Mouse (Mus musculus): ENCODE measurements at regions not wholly inside any gene's neighbourhood (a gene's known extent, or its start where the extent isn't known, plus 50 kb on each side); places are given as distances from the start of the nearest gene placed in this dataset.

DNA sequence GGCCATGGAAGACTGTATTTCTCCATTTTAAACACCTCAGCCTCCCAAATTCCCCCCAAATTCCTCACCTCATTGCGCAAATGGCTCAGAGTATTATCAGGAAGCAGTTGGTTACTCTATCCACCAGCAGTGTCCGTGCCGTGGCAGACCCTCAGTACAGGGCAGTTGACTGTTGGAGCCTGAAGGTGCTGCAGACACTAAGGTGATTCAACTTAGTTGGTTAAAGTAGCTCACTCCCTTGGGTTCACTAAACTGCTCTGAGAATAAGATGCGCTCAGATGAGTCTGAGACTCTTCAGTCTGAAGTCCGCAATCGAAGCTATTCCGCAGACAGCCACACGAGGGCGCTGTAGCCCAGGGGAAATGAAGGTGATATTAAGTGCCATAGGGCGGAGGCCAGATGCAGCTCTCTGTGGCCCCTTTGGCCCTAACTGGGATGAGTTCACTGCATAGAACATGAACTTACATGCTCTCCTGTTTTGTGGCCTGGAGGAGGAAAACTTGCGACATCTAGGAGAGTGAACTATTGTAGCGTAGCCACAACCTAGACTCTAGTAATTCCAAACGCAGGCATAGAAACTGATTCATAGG lies 62.9 kb downstream of the Amer3 start:
- peak; percentile 7 for DNase-seq

DNA sequence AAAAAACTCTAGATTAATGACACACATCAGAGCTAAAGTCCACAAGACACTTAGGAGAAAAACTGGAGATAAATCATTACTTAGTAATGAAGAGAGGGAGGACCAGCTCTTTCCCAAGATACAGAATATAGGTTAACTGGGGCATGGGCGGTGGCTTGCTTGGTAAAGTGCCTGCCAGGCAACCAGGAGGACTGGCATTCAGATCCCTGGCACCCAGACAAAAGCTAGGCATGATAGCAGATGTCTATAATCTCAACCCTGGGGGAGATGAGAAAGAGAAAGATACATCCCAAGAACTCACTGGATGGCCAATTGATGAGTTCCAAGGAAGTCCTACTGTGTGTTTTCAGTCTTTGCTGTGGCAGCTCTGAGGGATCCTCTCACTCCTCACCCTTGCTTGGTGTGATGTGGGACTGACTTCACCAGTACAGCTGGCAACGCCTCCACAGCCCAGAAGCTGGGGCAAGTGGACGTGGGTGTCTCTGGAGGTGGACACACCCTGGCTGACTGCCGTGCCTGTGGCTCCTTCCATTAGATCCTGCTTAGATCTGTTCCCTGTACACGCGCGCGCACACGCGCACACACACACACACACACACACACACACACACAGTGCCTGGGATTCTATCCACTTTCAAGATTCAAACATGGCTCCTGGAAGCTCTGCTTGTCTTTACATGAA lies 74.6 kb downstream of the Amer3 start:
- DNase-seq, result peak; percentile 88

DNA sequence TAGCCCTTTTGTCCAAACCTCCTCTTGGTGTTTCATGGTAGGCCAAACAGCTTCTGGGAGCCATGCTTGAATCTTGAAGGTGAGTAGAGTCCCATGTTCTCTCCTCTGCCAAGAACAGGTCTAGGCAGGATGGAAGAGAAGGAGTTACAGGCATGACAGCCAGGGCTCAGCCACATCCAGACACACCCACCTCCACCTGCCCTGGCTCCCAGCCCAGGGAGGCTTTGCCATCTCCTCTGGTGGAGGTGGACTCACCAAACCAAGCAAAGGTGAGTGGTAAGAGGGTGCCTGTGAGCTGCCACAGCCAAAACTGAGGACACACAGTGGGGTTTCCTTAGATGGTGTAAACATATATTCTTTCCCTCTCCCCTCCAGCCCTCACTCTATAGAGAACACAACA lies 78.0 kb downstream of the Amer3 start:
- no peak for DNase-seq

DNA sequence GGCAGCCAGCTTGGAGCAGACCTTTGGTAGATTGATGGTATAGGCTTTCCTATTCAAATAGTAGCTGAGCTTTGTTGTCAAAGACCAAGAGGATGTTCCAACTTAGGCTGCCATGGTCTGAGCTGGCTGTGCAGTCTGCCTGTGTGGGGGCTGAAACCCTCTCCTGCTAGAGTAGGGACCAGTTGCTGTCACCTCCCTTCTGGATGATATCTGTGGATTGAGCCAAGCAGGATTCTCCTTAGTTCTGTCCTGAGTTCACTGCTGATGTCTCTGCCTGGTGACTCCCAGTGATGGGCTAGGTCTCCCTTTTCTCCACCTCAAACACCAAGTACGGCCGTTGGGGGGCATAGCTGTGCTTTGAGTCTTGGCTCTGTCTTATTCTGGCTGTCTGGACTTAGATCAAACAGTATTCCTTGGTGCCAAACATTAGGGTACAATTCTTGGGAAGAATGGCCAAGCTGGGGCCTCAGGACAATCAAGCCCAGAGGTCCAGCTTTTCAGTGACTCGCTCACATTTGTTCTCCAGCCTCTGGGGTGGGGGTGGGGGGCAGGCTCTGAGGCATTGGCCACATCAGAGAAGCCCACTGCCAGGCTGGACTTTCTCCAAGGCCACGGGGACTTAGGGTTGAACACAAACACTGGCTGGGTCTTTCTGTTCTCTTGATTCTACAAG lies 84.6 kb downstream of the Amer3 start:
- peak; percentile 41 for DNase-seq

DNA sequence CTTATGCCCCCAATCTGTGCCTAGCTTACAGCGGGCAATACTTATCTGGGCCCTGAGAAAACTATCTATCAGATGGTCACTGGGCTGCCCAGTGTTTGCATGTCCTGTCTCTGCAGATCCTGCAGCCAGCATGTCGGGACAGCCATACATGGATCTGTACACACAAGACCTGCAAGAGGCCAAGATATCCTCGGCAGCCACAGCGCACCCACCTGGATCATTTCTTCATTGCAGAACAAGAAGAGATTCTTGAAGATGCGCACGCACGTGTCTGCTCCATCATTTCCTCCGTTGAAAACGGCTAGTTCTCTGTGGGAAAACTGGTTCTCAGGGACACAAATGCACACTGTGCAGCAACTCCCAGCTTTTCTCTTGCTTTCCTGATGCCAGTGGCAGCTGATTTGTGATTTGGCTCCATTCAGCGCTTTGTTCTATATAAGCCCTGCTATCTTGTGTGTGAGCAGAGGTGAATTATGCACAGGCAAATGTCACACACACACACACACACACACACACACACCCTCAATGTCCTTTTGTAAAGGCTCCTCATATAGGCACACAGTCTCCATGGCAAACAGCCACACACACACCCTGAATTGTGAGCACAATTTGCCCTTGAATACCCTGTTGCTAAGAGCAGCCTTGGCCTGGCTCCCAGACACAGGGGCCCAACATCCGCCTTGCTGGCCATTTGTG lies 85.5 kb downstream of the Amer3 start:
- peak; percentile 59 for DNase-seq

DNA sequence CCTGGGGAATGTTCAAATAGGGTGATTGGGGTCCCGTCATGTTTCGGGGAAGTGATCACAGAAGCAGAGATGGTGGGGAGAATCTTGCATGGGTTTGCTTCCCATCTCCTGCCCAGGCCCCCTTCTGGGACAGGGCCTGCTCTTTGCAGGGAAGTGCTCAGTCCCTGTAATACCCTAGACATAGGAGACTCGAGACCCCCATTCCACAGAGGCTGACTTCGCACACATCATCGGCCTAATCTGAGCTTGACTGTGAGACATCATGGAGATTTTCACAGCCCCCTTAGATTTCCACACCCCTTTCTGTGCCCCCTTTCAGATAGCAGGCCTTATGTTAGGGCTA lies 86.0 kb downstream of the Amer3 start:
- DNase-seq, result no peak

DNA sequence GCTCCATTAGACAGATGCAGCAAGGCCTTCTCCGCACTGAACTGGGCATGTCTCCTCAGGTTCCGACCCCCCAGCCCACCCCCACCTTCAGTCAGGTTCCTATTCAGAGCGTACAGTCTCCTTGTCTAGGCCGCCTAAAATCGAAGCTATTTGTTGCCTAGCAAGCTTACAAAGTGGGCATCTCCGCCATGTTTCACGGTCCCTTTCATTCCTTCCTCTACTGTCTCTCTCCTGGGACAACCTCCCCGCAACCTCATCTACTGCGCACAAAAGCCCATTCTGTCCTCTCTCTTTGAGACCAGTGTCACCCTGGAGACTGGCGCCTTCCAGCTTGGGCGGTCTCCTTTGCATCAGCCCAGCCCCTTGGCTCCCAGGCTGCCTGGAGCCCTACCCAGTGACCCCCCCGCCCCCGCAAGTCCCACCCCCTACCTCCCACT lies 86.8 kb downstream of the Amer3 start:
- peak; percentile 52 for DNase-seq

DNA sequence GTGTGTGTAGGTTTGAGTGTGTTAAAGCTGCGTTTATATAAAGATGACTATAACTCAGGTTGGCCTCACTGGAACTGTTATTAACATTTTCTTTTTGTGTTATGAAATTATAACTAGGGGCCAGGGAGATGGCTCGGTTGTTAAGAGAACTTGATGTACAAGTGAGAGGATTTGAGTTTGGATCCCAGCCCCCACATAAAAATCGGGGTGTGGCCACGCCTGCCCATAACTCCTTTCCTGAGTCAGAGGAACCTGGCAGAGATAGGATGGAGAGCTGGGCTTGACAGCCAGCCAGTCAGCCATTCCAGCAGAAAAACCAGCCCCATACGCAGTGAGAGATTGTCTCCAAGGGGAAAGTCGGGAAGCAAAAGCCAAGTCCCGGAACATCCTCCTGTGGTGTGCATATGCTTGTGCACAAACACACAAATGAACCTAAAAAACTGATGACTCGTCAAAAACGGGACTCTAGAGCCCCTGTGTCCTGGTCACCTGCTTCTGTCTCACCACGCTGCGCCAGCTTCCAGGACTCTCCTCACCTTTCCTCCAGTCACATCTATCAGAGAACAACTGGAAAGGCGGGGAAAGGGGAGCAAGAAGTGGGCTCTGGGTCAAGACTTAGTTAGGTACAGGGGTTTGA lies 97.8 kb downstream of the Amer3 start:
- no peak for DNase-seq

DNA sequence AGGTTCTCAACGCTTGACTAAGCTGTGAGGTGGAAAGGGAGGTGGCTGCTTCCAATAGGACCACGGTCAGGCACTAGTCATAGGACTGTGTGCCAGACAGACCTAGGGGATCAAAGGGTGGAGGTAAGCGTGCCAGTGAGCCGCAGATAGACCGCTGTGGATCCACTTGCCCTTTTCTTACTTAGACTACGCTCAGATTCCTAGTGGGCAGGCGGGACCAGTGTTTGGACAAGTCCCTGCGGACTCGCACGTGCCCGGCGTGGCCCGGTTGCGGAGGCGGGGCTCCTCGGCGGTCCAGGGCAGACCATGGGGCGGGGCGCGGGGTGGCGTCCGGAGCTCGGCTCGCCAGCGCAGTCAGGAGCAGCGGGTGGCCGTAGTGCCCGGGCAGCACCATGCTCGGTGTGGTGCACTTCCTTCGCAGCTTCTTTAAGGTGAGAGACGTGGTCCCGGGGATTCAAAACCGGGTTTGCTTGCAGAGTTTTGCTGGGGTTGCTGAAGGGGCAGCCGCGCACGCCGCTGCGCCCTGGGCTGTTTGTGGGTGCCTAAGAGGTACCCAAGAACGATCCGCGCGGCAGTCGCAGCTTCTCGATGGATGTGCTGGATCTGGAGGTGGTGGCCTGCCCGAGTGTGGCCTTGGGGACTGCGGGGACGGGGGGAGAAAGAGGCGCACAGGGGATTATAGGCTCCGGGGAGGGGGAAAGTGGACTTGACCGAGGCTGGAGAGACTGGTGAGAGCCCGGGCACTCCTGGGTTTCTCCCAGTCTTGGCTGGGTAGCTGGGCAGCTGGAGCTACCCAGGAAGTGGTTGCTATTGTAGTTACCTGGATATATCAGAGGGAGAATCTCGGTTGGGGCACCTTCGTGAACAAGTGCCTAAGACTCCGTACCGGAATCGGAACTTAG lies 98.6 kb downstream of the Amer3 start:
- DNase-seq, result no peak

DNA sequence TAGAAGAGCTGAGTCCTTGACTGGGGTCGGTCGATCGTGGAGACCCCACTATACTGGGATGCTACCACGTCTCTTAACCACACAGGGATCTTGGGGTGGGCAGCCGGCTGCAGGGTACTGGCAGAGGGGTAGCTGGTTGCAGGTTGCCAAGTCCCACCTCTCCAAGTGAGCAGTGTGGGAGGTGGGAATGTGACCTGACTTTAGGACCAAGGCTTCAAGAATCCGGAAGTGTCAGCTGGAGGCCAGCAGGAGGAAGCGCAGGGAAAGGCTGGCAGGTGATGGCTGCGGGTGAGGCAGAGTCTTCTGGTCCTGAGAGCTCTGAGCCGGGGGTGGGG lies 99.2 kb downstream of the Amer3 start:
- DNase-seq, result no peak

DNA sequence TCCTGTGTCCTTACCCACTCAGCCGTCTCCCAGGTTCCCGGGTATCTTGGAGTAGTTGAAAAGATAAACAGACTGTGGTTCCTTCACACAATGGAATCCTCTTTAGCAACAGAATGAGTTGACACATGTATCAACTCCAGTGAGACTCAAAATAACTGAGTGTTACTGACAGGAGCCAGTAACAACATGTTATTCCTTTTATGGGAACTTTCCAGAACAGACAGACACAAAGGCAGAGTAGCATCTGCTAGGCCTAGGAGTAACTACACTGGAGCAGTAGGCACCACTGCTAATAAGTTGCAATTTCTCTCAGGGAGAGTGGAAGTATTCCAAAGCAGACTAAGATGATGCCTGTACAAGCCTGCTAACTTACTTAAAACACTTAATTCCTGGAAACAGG lies 107.1 kb downstream of the Amer3 start:
- DNase-seq, result peak; percentile 44

DNA sequence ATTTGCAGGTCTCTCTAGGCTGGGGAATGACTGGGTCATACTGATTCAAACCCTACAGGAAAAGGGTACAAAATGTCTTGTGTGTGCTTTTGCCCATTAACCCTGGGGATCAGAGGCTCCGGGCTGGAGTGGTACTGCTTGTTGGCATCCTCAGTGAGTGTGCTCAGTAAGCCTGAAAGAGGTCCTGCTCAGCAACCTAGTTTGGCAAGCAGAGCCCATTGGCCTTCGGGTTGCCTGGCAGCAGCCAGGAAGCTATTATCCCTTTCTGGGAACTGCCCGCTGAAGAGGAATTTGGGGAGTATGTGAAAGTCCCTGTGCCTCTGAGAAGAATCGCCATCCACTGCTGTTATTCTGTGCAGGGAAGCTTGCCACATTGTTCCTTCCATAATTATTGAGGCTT lies 117.1 kb downstream of the Amer3 start:
- DNase-seq, result peak; percentile 47

DNA sequence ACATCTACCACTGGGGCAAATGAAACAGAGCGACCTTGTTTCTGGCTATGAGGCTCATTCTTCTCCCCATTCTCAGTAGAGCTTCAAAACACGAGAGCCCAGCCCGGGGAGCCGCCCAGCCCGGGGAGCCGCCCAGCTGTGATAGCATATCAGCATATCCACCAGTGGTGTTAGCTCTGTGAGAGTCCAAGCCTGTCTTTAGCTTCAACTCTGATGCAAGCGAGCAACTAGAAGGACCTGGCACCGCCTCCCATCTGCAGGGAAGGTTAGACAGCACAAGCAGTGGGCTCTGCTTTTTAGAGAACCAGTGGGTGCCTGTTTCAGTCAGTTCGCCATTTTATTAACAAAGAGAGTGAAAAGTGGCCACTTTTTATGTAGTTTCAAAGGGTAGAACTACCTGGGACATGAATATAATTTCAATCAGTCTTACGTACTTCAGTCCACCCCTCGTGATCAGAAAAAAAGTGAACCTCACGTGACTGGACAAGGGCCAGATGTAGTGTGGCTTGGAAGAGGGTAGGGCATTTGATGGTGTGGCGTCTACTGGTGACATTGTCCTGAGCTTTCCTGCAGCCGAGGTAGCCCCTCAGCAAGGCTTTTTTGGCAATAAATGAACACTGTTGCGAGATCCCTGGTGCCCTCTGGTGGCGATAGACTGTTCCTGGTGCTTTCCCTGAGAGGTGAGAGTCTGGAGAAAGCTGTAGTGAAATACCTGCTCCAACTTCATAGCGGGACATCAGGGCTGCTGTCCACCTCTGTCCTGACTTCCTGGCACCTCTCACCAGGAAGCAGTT lies 121.0 kb downstream of the Amer3 start:
- DNase-seq, result no peak

DNA sequence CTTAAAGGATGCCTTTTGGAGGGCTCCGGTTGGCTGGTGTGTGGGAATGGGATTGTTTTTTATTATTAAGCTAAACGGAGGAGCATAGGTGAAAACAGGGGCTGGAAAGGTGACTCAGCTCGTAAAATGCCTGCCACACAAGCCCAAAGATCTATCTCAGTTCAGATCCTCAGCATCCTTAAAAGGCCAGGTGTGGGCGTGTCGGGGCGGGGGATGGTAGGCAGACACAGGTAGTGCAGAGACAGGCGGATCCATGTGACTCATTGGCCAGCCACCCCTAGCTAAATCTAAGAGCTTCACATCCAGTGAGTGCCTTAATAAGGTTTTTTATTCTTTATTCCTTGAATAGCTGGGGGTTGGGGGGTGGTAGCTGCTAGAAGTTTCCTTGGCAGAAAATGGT lies 122.0 kb downstream of the Amer3 start:
- no peak for DNase-seq

DNA sequence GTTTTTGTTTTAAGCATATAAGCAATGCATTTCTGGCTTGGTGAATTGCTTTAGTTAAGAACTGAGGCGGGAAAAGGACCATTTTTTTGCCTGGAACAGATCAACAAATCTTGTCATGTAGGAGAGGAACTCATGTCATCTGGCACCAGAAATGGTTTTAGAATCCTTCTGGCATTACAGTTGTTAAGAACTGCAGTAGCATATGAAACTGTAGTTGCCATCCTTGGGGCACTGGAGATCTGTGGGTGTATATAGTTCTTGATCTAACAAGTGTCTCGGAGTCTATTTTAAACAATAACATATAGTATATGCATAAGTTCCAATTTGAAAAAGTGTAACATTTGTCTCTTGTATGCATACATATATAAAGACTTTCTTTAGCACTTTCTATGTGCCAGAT lies 129.6 kb downstream of the Amer3 start:
- DNase-seq, result peak; percentile 25

DNA sequence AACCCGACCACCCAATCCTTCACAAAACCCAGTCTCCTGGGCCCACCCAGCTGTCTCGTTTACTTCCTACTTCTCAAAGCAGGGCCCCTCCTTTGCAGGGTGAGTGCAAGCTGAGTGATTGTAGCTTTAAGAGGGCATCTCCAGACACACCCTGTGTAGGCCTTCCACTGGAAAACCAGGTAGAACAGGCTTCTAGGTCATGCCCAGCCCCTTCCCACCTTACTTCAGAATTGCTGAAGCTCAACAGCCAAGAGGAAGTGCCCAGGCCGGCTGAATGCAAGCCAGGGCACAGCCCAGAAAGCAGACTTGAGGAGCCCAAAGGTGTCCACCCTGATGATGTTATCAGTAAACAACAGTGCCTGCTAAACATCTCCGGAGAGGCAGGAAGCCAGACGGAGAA lies 120.2 kb downstream of the Fam168b start:
- DNase-seq, result no peak

DNA sequence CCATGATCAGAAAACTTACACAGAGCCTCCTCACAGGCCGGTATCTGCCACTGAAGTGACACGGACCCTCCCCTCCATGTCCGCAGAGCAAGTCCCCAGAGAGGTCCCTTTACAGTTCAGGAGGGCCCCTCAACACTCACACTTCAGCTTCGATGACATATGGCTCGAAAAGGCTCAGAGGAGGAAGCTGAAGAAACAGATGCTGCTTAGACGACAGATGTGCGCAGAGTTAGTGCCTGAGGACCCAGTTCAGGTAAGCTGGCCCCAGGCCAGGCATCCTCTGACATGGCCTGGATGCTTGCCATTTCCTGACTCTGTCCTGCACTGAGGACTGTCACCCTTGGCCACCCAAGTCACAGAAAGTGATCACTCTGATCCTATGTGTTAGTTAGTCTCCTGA lies 110.7 kb downstream of the Fam168b start:
- no peak for DNase-seq

DNA sequence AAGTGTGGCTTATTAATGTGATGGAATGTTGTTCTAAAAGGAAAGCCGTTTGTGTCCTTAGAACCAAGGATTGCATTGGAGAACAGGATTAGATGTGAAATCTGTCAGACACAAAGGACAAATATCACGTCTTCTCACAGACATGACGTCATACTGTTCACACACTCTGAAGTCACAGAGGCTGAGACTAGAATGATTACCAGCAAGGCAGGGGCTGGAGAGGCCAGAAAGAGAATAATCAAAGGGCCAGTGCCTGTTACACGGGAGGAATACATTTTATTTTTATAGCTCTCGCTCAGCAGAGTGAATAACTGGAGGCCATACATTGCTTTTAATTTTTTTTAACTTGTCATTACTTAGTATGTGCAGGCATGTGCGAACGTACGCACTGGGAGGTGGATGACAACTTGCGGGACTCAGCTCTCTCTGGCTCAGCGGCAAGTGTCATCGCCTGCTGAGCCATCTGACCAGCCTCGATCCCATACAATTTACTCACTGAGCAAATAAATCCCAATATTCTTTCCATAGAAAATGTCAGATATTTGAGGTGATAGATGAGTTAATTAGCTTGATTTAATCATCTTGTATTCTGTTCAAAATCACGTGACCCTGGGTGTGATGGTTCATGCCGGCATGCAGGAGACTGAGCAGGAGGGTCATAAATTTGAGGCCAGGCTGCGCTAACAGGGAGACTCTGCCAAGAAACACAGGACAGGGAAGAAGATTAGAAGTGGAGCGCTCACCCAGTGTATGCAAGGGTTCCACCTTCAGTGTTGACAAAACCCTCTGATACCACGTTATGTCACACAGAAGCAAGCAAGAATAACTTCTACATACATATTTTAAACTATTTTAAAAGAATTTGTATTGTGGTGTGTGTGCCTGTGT lies 109.6 kb downstream of the Fam168b start:
- no peak for DNase-seq

DNA sequence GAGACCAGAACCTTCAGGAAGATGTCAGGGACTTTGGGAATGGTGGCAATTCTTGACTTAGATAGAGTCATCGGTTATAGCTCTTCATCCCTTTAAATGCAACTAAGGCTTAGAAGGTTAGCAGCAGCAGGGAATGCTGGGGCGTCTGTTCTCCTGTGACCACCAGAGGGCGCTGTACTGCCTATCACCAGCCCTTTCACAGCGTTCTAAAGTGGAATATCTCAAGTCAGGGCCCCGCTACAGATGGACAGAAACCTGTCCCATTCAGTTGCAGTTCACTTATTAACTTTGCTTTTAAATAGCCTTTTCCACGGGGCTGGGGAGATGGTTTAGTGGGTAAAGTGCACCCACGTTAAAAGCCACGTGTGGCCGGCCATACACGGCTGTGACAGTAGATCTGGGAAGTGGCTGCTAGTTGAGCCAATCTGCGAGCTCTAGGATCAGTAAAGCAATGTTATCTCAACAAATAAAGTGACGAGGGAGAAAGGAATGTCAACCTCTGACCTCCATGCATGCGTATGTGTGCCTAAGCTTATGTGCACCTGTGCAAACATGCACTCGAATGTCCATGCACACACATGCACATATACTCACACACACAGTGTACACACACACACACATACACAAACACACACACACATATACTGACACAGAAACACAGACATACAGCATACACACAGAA lies 104.3 kb downstream of the Fam168b start:
- peak; percentile 70 for DNase-seq

DNA sequence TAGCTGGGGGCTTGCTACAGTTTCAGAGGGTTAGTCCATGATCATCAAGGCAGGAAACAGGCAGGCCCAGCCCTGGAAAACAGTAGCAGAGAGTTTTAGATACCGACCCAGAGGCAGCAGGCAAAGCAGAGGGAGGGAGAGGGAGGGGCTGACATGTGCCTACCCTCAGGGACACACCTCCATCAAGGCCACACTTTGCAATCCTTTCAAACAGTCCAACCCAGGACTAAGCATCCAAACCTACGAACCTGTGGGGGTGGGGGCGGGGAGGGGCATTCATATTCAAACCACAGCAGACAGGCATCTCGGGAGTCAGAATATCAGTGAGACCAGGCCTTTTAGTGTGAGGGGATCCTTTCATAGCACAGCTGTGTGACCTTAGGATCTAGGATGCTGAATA lies 103.2 kb downstream of the Fam168b start:
- no peak for DNase-seq
